Mouse (Mus musculus): Measurements from ENCODE around the gene Gm10775. TPM values are rescaled to one million over a fixed set of nuclear protein-coding genes. Genes with fewer than 3 reads are reported as not detected.

The Gm10775 gene
- total and polyA plus RNA-seq, 3 experiments, result not detected

GRCm38 (mm10) chr13:65242319-65242787 lies 17.0 kb upstream of the Gm10775 start:
- Histone ChIP-seq H3K79me2 (replicated peaks; ENCODE audit: control insufficient read depth, extremely low read depth, insufficient read depth, poor library complexity, severe bottlenecking) (peaks cover 16% of the 10 kb centered on the region), H3K36me3 (replicated peaks in 1 of 2; ENCODE audit: control insufficient read depth in 1 of 2, insufficient read depth in 1 of 2, low read length in 1 of 2) (peaks cover 2 to 26% of the 10 kb centered on the region in 2 experiments), H3K4me3 (replicated peaks in 1 of 3; ENCODE audit: low read depth in 2 of 3, low read length in 2 of 3, poor library complexity in 1 of 3) (peak overlapping the region; percentile 80 to 93 (median 91)), H3K27me3 (replicated peaks) (no peaks in the 10 kb centered on the region), H3K9ac (ENCODE audit: insufficient read depth, low read depth) (no peak overlapping the region; the same call in 1 of the 2 replicates), H3K9me3 (replicated peaks; ENCODE audit: low read length) (peaks cover 10% of the 10 kb centered on the region), H3K4me2 (ENCODE audit: insufficient read depth, low read depth, poor library complexity, severe bottlenecking) (peak overlapping the region; percentile 33), H3K4me1 (ENCODE audit: control insufficient read depth in 1 of 2, insufficient read depth in 2 of 2) (peaks cover 2 to 12% of the 10 kb centered on the region in 2 experiments; a peak in 3 of 4 replicates), H3K27ac (ENCODE audit: insufficient read depth, low read depth) (no peak overlapping the region)
- in situ Hi-C loops (cut with MboI; ENCODE audit: low pct_ligation_motif_present, low pct_unique_long_range_greater_than_20kb, low sequenced_read_pairs) (loop anchor here (5.0 kb wide), 1 partner anchor 35 kb away; the partner anchor contains the start of gene Zfp369), dilution Hi-C loops (cut with MboI; ENCODE audit: extremely low pct_ligation_motif_present, extremely low pct_unique_long_range_greater_than_20kb, low sequenced_read_pairs) (no loop called here)
- no peak for DNase-seq (ENCODE audit: extremely low read depth)
- TF ChIP-seq MEF2A (IDR thresholded peaks at IDR 0.05; ENCODE audit: borderline replicate concordance, low read depth, low read length) (no peak), MXI1 (IDR thresholded peaks at IDR 0.05; ENCODE audit: low read depth, low read length) (0 out of 2 replicates have a peak, but pooled peaks have one; percentile 11)

- Histone ChIP-seq H3K9ac (ENCODE audit: insufficient read depth, low read depth) (no peak overlapping the region), H3K4me1 (ENCODE audit: control insufficient read depth in 1 of 2, insufficient read depth in 2 of 2) (peaks cover 2 to 12% of the 10 kb centered on the region in 2 experiments; a peak in 3 of 4 replicates), H3K9me3 (replicated peaks; ENCODE audit: low read length) (peaks cover 13% of the 10 kb centered on the region), H3K36me3 (replicated peaks in 1 of 2; ENCODE audit: control insufficient read depth in 1 of 2, insufficient read depth in 1 of 2, low read length in 1 of 2) (peaks cover 7 to 33% of the 10 kb centered on the region in 2 experiments), H3K27ac (ENCODE audit: insufficient read depth, low read depth) (no peak overlapping the region), H3K27me3 (replicated peaks) (no peaks in the 10 kb centered on the region), H3K4me2 (ENCODE audit: insufficient read depth, low read depth, poor library complexity, severe bottlenecking) (no peak overlapping the region), H3K4me3 (replicated peaks in 1 of 3; ENCODE audit: low read depth in 2 of 3, low read length in 2 of 3, poor library complexity in 1 of 3) (no peak overlapping the region), H3K79me2 (replicated peaks; ENCODE audit: control insufficient read depth, extremely low read depth, insufficient read depth, poor library complexity, severe bottlenecking) (peaks cover 16% of the 10 kb centered on the region)
- dilution Hi-C loops (cut with MboI; ENCODE audit: extremely low pct_ligation_motif_present, extremely low pct_unique_long_range_greater_than_20kb, low sequenced_read_pairs), result no loop called here
- in situ Hi-C loops (cut with MboI; ENCODE audit: low pct_ligation_motif_present, low pct_unique_long_range_greater_than_20kb, low sequenced_read_pairs), result loop anchor here (5.0 kb wide), 1 partner anchor 34 kb away; the partner anchor contains the start of gene Zfp369
- peak; percentile 6; the same call in 1 of the 2 replicates for TF ChIP-seq SMC3 (IDR thresholded peaks at IDR 0.05; ENCODE audit: low read depth, low read length)
- TF ChIP-seq TBP (conservative IDR thresholded peaks at IDR 0.05; ENCODE audit: low read depth, low read length), result no peak
- peak; percentile 21 for TF ChIP-seq RAD21 (IDR thresholded peaks at IDR 0.05; ENCODE audit: low read depth, low read length)
- TF ChIP-seq CTCF (conservative IDR thresholded peaks at IDR 0.05 in 1 of 2, IDR thresholded peaks at IDR 0.05 in 1 of 2; ENCODE audit: low read depth in 2 of 2, low read length in 2 of 2), result peak; percentile 35 to 51; a peak in 3 of 4 replicates
- TF ChIP-seq PAX5 (IDR thresholded peaks at IDR 0.05; ENCODE audit: low read length), result no peak
- peak; percentile 34 for DNase-seq (ENCODE audit: extremely low read depth)
These were observed 16.1 kb upstream of the Gm10775 start for GRCm38 (mm10) chr13:65243273-65243672.

GRCm38 (mm10) chr13:65258175-65258954 lies 974 bp upstream of the Gm10775 start:
- H3K4me3 ChIP-seq (replicated peaks in 1 of 3; ENCODE audit: low read depth in 2 of 3, low read length in 2 of 3, poor library complexity in 1 of 3), result no peak overlapping the region
- DNase-seq (ENCODE audit: extremely low read depth), result no peak
- no peak overlapping the region for H3K4me2 ChIP-seq (ENCODE audit: insufficient read depth, low read depth, poor library complexity, severe bottlenecking)
- H3K9me3 ChIP-seq (replicated peaks; ENCODE audit: low read length), result peaks cover 50% of the 10 kb centered on the region
- no peaks in the 10 kb centered on the region for H3K27me3 ChIP-seq (replicated peaks)
- H3K27ac ChIP-seq (ENCODE audit: insufficient read depth, low read depth), result no peak overlapping the region
- dilution Hi-C loops (cut with MboI; ENCODE audit: extremely low pct_ligation_motif_present, extremely low pct_unique_long_range_greater_than_20kb, low sequenced_read_pairs), result no loop called here
- no peaks in the 10 kb centered on the region for H3K4me1 ChIP-seq (ENCODE audit: control insufficient read depth in 1 of 2, insufficient read depth in 2 of 2)
- in situ Hi-C loops (cut with MboI; ENCODE audit: low pct_ligation_motif_present, low pct_unique_long_range_greater_than_20kb, low sequenced_read_pairs), result no loop called here
- TF ChIP-seq USF2 (conservative IDR thresholded peaks at IDR 0.05; ENCODE audit: low read depth, low read length), result no peak
- TF ChIP-seq BHLHE40 (IDR thresholded peaks at IDR 0.05; ENCODE audit: low read depth, low read length), result no peak
- no peak for TF ChIP-seq KAT2A (IDR thresholded peaks at IDR 0.05; ENCODE audit: insufficient replicate concordance, low read length)
- TF ChIP-seq IRF4 (IDR thresholded peaks at IDR 0.05; ENCODE audit: low read depth, low read length), result no peak
- TF ChIP-seq CHD1 (IDR thresholded peaks at IDR 0.05; ENCODE audit: low read depth, low read length), result no peak
- no peak for TF ChIP-seq JUND (conservative IDR thresholded peaks at IDR 0.05; ENCODE audit: low read depth, low read length)
- TF ChIP-seq ZC3H11A (IDR thresholded peaks at IDR 0.05; ENCODE audit: low read depth, low read length), result no peak
- no peak for TF ChIP-seq POLR2A (IDR thresholded peaks at IDR 0.05; ENCODE audit: low read depth, low read length)
- no peak for TF ChIP-seq USF1 (IDR thresholded peaks at IDR 0.05; ENCODE audit: low read depth, low read length)
- no peak for TF ChIP-seq SIN3A (IDR thresholded peaks at IDR 0.05; ENCODE audit: low read length)
- TF ChIP-seq GABPA (IDR thresholded peaks at IDR 0.05; ENCODE audit: insufficient replicate concordance, low read depth, low read length), result no peak
- TF ChIP-seq JUN (IDR thresholded peaks at IDR 0.05; ENCODE audit: insufficient read depth, low read depth, low read length), result no peak
- TF ChIP-seq E2F4 (IDR thresholded peaks at IDR 0.05; ENCODE audit: insufficient replicate concordance, low read depth, low read length), result no peak
- no peak overlapping the region for H3K9ac ChIP-seq (ENCODE audit: insufficient read depth, low read depth)
- peaks cover 29 to 51% of the 10 kb centered on the region in 2 experiments for H3K36me3 ChIP-seq (replicated peaks in 1 of 2; ENCODE audit: control insufficient read depth in 1 of 2, insufficient read depth in 1 of 2, low read length in 1 of 2)
- H3K79me2 ChIP-seq (replicated peaks; ENCODE audit: control insufficient read depth, extremely low read depth, insufficient read depth, poor library complexity, severe bottlenecking), result no peaks in the 10 kb centered on the region; the same call in 1 of the 2 replicates
